Mouse (Mus musculus) liver, embryonic 15.5 days (tissue): ENCODE measurements at regions not wholly inside any gene's neighbourhood (a gene's known extent, or its start where the extent isn't known, plus 50 kb on each side); places are given as distances from the start of the nearest gene placed in this dataset.
"Not testable (repeated sequence)": the region's sequence is repeated elsewhere in the genome, so short reads cannot be mapped to it uniquely, and the experiment has no call there.

Experiments used
- ATAC-seq: fragments of 200-750 bp; cut with Nextera tagmentation; 2 replicates; pipeline ENCODE4 v1.8.0; 2017; ENCODE audit warnings: moderate number of reproducible peaks, mild to moderate bottlenecking, moderate library complexity; ENCODE audit not compliant: insufficient read depth
- H3K27ac ChIP-seq: fragments of 300-500 bp; sonication (generic); replicated peaks from 2 replicates; pipeline ENCODE4 v1.5.1; 2015; ENCODE audit warnings: mild to moderate bottlenecking, inconsistent platforms
- H3K27me3 ChIP-seq: fragments of 300-500 bp; sonication (generic); 2 replicates; pipeline ENCODE4 v1.6.1; 2015; ENCODE audit warnings: mild to moderate bottlenecking, inconsistent platforms
- H3K36me3 ChIP-seq: fragments of 300-500 bp; sonication (generic); replicated peaks from 2 replicates; pipeline ENCODE4 v1.6.1; 2015; ENCODE audit warnings: moderate library complexity, mild to moderate bottlenecking, inconsistent platforms
- H3K4me1 ChIP-seq: fragments of 300-500 bp; sonication (generic); replicated peaks from 2 replicates; pipeline ENCODE4 v1.6.1; 2015; ENCODE audit warnings: inconsistent platforms
- H3K4me2 ChIP-seq: fragments of 300-500 bp; sonication (generic); 2 replicates; pipeline ENCODE4 v1.6.1; 2015; ENCODE audit warnings: moderate library complexity, mild to moderate bottlenecking, inconsistent platforms
- H3K4me3 ChIP-seq: fragments of 300-500 bp; sonication (generic); replicated peaks from 2 replicates; pipeline ENCODE4 v1.5.1; 2015; ENCODE audit warnings: mild to moderate bottlenecking, inconsistent platforms
- H3K9ac ChIP-seq: fragments of 300-500 bp; sonication (generic); 2 replicates; pipeline ENCODE4 v1.6.1; 2015; ENCODE audit warnings: moderate library complexity, mild to moderate bottlenecking, inconsistent platforms
- H3K9me3 ChIP-seq: fragments of 300-500 bp; sonication (generic); replicated peaks from 2 replicates; pipeline ENCODE4 v1.6.1; 2016; ENCODE audit warnings: inconsistent platforms
- WGBS: fragments of 180-500 bp; shearing (Covaris S2); methylation state at CpG from one replicate; pipeline ENCODE4 v1.1.7; 2015; ENCODE audit warnings: mixed read lengths; ENCODE audit not compliant: insufficient replicate concordance; 5-methylcytosine and 5-hydroxymethylcytosine counted together

DNA sequence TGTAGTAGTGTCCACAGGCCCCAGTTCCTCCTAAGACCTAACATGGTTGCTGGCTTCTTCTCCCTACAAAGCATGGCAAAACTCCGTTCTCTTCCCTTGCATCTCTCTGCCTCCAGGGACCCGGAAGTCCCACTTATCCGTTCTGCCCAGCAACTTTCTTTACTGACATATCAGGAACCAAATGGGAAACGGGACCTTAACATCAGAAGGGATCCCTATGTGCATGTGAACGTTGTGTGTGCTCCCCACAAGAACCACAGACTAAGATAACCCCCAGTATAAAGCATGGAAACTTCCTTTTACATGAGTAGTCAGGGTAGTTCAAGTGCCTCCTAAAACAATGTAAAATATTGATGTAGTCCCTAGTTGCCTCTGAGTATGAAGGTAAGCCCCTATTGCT, 61.6 kb downstream of the Zxdb start:
- Histone ChIP-seq H3K9me3 (no peaks in the 10 kb centered on the region), H3K27me3 (no peaks in the 10 kb centered on the region), H3K27ac (no peak overlapping the region), H3K9ac (no peak overlapping the region), H3K4me2 (no peak overlapping the region), H3K4me3 (no peak overlapping the region), H3K4me1 (no peaks in the 10 kb centered on the region), H3K36me3 (no peaks in the 10 kb centered on the region)
- ATAC-seq, result no peak
- WGBS, result 25% methylated on average over 5 of the region's 5 CpGs

GRCm38 (mm10) chrX:94788331-94788920, 64.1 kb downstream of the Zxdb start:
- no peak overlapping the region for H3K4me2 ChIP-seq
- H3K9ac ChIP-seq, result no peak overlapping the region
- no peak for ATAC-seq
- no peaks in the 10 kb centered on the region for H3K36me3 ChIP-seq
- H3K4me1 ChIP-seq, result no peaks in the 10 kb centered on the region
- WGBS, result 53% methylated on average over 3 of the region's 3 CpGs
- H3K9me3 ChIP-seq, result no peaks in the 10 kb centered on the region
- no peak overlapping the region for H3K4me3 ChIP-seq
- H3K27me3 ChIP-seq, result no peaks in the 10 kb centered on the region
- H3K27ac ChIP-seq, result no peak overlapping the region

DNA sequence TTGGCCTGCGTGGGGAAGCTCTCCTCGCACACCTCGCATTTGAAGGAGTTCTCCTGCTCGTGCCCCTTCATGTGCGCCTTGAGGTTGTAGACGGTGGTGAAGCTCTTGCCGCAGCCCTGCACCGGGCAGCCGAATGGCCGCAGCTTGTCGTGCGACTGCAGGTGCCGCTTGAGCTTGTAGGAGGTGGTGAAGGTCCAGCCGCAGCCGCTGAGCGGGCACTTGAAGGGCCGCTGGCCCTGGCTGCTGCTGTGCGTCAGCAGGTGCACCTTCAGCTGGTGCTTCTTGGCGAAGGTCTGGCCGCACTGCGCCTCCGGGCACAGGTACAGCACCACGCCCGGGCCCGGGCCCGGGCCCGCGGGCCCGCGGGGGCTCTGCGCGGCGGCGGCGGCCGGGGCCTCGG, 72.5 kb downstream of the Zxdb start:
- peak; percentile 34; the same call in 1 of the 2 replicates for ATAC-seq
- no CpG with 5 or more reads among the region's 37 CpGs for WGBS
- H3K9me3 ChIP-seq, result not testable (repeated sequence)

DNA sequence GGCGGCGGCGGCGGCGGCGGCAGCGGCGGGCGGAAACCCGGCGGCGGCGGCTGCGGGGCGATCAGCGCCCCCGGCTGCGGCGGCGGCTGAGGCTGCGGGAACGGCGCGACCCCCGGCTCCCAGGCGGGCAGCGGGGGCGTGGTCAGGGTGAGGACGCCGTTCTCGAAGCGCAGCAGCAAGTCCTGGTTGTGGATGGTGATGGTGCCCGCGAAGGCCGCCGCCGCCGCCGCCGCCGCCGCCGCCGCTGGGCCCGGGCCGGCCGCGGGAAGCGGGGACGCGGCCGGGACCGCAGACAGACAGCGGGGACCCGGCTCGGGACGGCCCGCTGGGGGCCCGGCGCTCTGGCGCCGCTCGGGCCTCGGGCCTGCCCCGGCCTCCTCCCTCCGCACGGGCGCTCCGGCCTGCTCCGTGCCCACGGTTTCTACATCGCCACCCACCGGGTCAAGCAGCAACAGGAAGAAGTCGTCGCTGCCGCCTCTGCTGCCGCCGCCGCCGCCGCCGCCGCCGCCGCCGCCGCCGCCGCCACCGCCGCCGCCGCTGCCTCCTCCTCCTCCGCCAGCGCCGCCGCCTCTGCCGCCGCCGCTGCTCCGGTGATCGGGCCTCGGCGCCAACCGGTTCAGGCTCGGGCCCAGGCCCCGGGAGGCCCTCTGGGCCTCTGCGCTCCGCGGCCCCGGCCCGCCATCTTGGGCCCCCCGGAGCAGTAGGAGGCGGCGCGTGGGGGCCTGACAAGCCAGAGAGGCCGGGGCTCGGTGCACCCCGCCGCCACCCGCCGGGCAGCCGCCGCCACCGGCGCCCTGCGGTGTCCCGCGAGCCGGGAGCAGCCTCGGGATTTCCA, 73.2 kb downstream of the Zxdb start:
- not testable (repeated sequence) for H3K4me3 ChIP-seq, H3K9me3 ChIP-seq, H3K36me3 ChIP-seq, H3K27me3 ChIP-seq, H3K4me1 ChIP-seq, H3K27ac ChIP-seq, H3K4me2 ChIP-seq, H3K9ac ChIP-seq
- peak; percentile 71 for ATAC-seq
- no CpG with 5 or more reads among the region's 131 CpGs for WGBS

More for the DNA sequence above, 72.5 kb downstream of the Zxdb start:
- not testable (repeated sequence) for H3K27me3 ChIP-seq, H3K4me1 ChIP-seq, H3K4me3 ChIP-seq, H3K36me3 ChIP-seq, H3K4me2 ChIP-seq, H3K27ac ChIP-seq, H3K9ac ChIP-seq

GRCm38 (mm10) chrX:94798183-94798619, 73.8 kb downstream of the Zxdb start:
- H3K36me3 ChIP-seq, H3K4me3 ChIP-seq, H3K9ac ChIP-seq, H3K4me1 ChIP-seq, H3K9me3 ChIP-seq, H3K4me2 ChIP-seq, H3K27ac ChIP-seq, H3K27me3 ChIP-seq: not testable (repeated sequence)
- ATAC-seq, result peak; percentile 57
- WGBS, result no CpG with 5 or more reads among the region's 22 CpGs

- not testable (repeated sequence) for ATAC-seq
These were observed 88.4 kb downstream of the Zxdb start for GRCm38 (mm10) chrX:94812760-94813159.

GRCm38 (mm10) chrX:94827524-94827923, 103.2 kb downstream of the Zxdb start:
- not testable (repeated sequence) for H3K9ac ChIP-seq, H3K9me3 ChIP-seq, H3K27me3 ChIP-seq, H3K4me2 ChIP-seq, H3K36me3 ChIP-seq, H3K27ac ChIP-seq, H3K4me3 ChIP-seq, ATAC-seq, H3K4me1 ChIP-seq
- 80% methylated on average over 6 of the region's 6 CpGs for WGBS

More at GRCm38 (mm10) chrX:94812760-94813159, 88.4 kb downstream of the Zxdb start:
- not testable (repeated sequence) for H3K36me3 ChIP-seq, H3K4me3 ChIP-seq, H3K27ac ChIP-seq, H3K9me3 ChIP-seq, H3K4me1 ChIP-seq, H3K4me2 ChIP-seq, H3K27me3 ChIP-seq, H3K9ac ChIP-seq
- WGBS, result no CpG with 5 or more reads among the region's 3 CpGs

GRCm38 (mm10) chrX:94844110-94844779, 119.9 kb downstream of the Zxdb start:
- WGBS, result 38% methylated on average over 2 of the region's 2 CpGs
- H3K4me2 ChIP-seq, H3K4me3 ChIP-seq, H3K27ac ChIP-seq, H3K4me1 ChIP-seq, ATAC-seq, H3K27me3 ChIP-seq, H3K9ac ChIP-seq, H3K36me3 ChIP-seq, H3K9me3 ChIP-seq: not testable (repeated sequence)

GRCm38 (mm10) chrX:94849549-94849948, 125.2 kb downstream of the Zxdb start:
- not testable (repeated sequence) for H3K36me3 ChIP-seq, ATAC-seq, H3K27ac ChIP-seq, H3K4me2 ChIP-seq, H3K4me3 ChIP-seq, H3K9me3 ChIP-seq, H3K27me3 ChIP-seq, H3K9ac ChIP-seq, H3K4me1 ChIP-seq
- WGBS, result 63% methylated on average over 1 of the region's 3 CpGs

DNA sequence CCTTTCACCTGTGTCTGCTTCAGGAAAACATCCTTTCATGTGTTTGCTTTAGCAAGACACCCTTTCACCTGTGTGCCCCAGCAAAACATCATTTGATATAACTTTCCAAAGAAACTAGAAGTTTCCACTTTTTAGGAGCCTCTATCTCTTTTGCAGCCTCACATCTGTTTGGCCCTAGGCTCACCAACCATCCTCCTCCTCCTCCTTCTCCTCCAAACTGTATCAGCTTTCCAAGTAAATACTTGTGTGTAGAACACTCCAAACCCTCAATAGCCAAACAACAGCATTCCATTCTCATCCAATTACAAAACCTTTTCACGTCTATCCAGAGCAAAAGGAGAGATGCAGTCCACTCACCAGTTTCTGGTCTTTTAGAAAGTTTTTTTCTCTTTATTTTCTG, 133.1 kb downstream of the Zxdb start:
- no peaks in the 10 kb centered on the region for H3K9me3 ChIP-seq
- H3K4me1 ChIP-seq, result 0 out of 2 replicates have a peak, but pooled peaks cover 8% of the 10 kb centered on the region
- no peak overlapping the region for H3K4me3 ChIP-seq
- peak; percentile 69 for ATAC-seq
- 68% methylated on average over 1 of the region's 1 CpGs for WGBS
- H3K27me3 ChIP-seq, result no peaks in the 10 kb centered on the region
- H3K9ac ChIP-seq, result no peak overlapping the region
- H3K4me2 ChIP-seq, result no peak overlapping the region
- H3K36me3 ChIP-seq, result no peaks in the 10 kb centered on the region
- no peak overlapping the region for H3K27ac ChIP-seq

GRCm38 (mm10) chrX:94857954-94858353, 133.6 kb downstream of the Zxdb start:
- 0 out of 2 replicates have a peak, but pooled peaks cover 10% of the 10 kb centered on the region for H3K4me1 ChIP-seq
- 44% methylated on average over 4 of the region's 4 CpGs for WGBS
- H3K4me3 ChIP-seq, result no peak overlapping the region
- no peak overlapping the region for H3K9ac ChIP-seq
- no peak overlapping the region for H3K27ac ChIP-seq
- no peaks in the 10 kb centered on the region for H3K9me3 ChIP-seq
- H3K36me3 ChIP-seq, result no peaks in the 10 kb centered on the region
- no peak overlapping the region for H3K4me2 ChIP-seq
- no peaks in the 10 kb centered on the region for H3K27me3 ChIP-seq
- peak; percentile 74 for ATAC-seq
